Comparison of ENCODE assay signal across 15 mouse cellular contexts in the genomic region with DNA sequence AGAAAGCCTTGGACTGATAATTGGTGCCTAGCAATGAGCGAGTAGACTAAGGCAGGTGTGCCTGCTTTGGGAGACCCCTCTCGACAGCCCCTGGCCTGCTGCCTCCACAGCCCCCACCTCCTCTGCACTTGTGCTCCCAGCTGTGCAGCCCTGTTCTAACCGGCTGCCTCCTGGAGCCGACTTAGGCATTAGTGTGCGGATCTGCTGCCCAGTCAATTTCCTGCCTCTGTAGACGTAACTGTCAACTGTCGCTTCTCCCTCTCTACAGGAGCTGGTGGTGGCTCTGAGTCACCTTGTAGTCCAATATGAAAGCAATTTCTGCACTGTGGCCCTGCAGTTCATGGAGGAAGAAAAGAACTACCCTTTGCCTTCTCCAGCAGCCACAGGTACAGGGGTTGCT. TPM values are rescaled to one million over a fixed set of nuclear protein-coding genes. Genes with fewer than 3 reads are reported as not detected.
A peak's percentile ranks its signal among the peaks of the same experiment; 100 is the strongest.
DNase-seq lines count a peak whose midpoint lies in the region; ATAC-seq and TF ChIP-seq lines count a peak whose summit lies in the region.
"Had no signal": no experiment of that assay in that cellular context is flagged by ENCODE, and none has a peak within 500 bp of the region (broad histone marks: within the 10 kb centered on the region; RNA-seq: fewer than 3 reads in every experiment).

No protein-coding gene starts in this region.

- H3K4me3 ChIP-seq in lung, postnatal 0 days (ENCODE audit: low read depth, low read length): no peak overlapping the region
- H3K4me3 ChIP-seq in megakaryocyte, embryonic 14.5 days (replicated peaks): peak overlapping the region; percentile 83
- no peak overlapping the region for H3K4me3 ChIP-seq in forebrain, embryonic 11.5 days (ENCODE audit: low read depth, low read length)
- H3K4me3 ChIP-seq: erythroblast, embryonic 14.5 days; heart, embryonic 15.5 days; limb, embryonic 15.5 days; neural tube, embryonic 12.5 days had no signal

- no peak for TF ChIP-seq CTCF in lung, postnatal 0 days (IDR thresholded peaks at IDR 0.05)

- peak; percentile 63 for ATAC-seq in lung, postnatal 0 days
- peak; percentile 48 for ATAC-seq in common myeloid progenitor, adult 5-6 weeks (replicated peaks; ENCODE audit: low read depth, poor library complexity, severe bottlenecking)
- no peak for ATAC-seq in forebrain, embryonic 11.5 days (replicated peaks; ENCODE audit: low FRiP score)
- ATAC-seq: intestine, postnatal 0 days had no signal

- no peaks in the 10 kb centered on the region for H3K4me1 ChIP-seq in lung, postnatal 0 days (ENCODE audit: insufficient read depth, low read depth, low read length)
- H3K4me1 ChIP-seq in megakaryocyte, embryonic 14.5 days: peaks cover 56% of the 10 kb centered on the region
- no peaks in the 10 kb centered on the region for H3K4me1 ChIP-seq in forebrain, embryonic 11.5 days (replicated peaks; ENCODE audit: control insufficient read depth, insufficient read depth, low read length)
- H3K4me1 ChIP-seq: heart, embryonic 15.5 days; limb, embryonic 15.5 days; neural tube, embryonic 12.5 days had no signal

- no peak for TF ChIP-seq EP300 in lung, postnatal 0 days (IDR thresholded peaks at IDR 0.05)

- no peak for DNase-seq in lung, postnatal 0 days (ENCODE audit: low spot score)
- no peak for DNase-seq in lung, postnatal 36 days
- DNase-seq in thymus, postnatal 4 days: peak; percentile 72
- no peak for DNase-seq in embryo, embryonic 10.5 days (ENCODE audit: low spot score)
- DNase-seq in forebrain, embryonic 11.5 days (ENCODE audit: low spot score): no peak
- no peak for DNase-seq in adrenal gland, adult 8-10 months
- DNase-seq: adrenal gland, postnatal 25 days; cerebellum, adult 9-10 months had no signal

- WGBS in lung, postnatal 0 days: 66% methylated on average over 7 of the region's 7 CpGs
- 85% methylated on average over 7 of the region's 7 CpGs for WGBS in forebrain, embryonic 11.5 days

- no peaks in the 10 kb centered on the region for H3K27me3 ChIP-seq in lung, postnatal 0 days (replicated peaks; ENCODE audit: insufficient read depth, low read length)
- H3K27me3 ChIP-seq in megakaryocyte, embryonic 14.5 days (replicated peaks): no peaks in the 10 kb centered on the region
- no peaks in the 10 kb centered on the region for H3K27me3 ChIP-seq in forebrain, embryonic 11.5 days (ENCODE audit: control insufficient read depth, insufficient read depth, low read length)
- H3K27me3 ChIP-seq: heart, embryonic 15.5 days; limb, embryonic 15.5 days; neural tube, embryonic 12.5 days had no signal

- no peaks in the 10 kb centered on the region for H3K9me3 ChIP-seq in lung, postnatal 0 days (ENCODE audit: low read length)
- no peaks in the 10 kb centered on the region for H3K9me3 ChIP-seq in megakaryocyte, embryonic 14.5 days
- H3K9me3 ChIP-seq in forebrain, embryonic 11.5 days (ENCODE audit: control insufficient read depth, low read length): no peaks in the 10 kb centered on the region
- H3K9me3 ChIP-seq: heart, embryonic 15.5 days; limb, embryonic 15.5 days; neural tube, embryonic 12.5 days had no signal

- H3K4me2 ChIP-seq in lung, postnatal 0 days (replicated peaks; ENCODE audit: low read depth, low read length): no peak overlapping the region
- H3K4me2 ChIP-seq in forebrain, embryonic 11.5 days (ENCODE audit: low read depth, low read length, severe bottlenecking): no peak overlapping the region
- H3K4me2 ChIP-seq: heart, embryonic 15.5 days; limb, embryonic 15.5 days; neural tube, embryonic 12.5 days had no signal

- no peak overlapping the region for H3K27ac ChIP-seq in lung, postnatal 0 days (ENCODE audit: low read length)
- H3K27ac ChIP-seq in forebrain, embryonic 11.5 days (ENCODE audit: low read depth, low read length): no peak overlapping the region
- H3K27ac ChIP-seq: limb, embryonic 15.5 days; neural tube, embryonic 12.5 days had no signal

- H3K9ac ChIP-seq in lung, postnatal 0 days (replicated peaks; ENCODE audit: low read depth): no peak overlapping the region
- H3K9ac ChIP-seq in forebrain, embryonic 11.5 days (ENCODE audit: low read length): no peak overlapping the region
- H3K9ac ChIP-seq: heart, embryonic 15.5 days; limb, embryonic 15.5 days; neural tube, embryonic 12.5 days had no signal

- H3K36me3 ChIP-seq in lung, postnatal 0 days (ENCODE audit: insufficient read depth, low read length): peaks cover 20% of the 10 kb centered on the region; the same call in 1 of the 2 replicates
- peaks cover 77% of the 10 kb centered on the region for H3K36me3 ChIP-seq in megakaryocyte, embryonic 14.5 days (replicated peaks; ENCODE audit: low read length)
- H3K36me3 ChIP-seq in forebrain, embryonic 11.5 days (ENCODE audit: control insufficient read depth, insufficient read depth, low read length): peaks cover 3% of the 10 kb centered on the region; the same call in 1 of the 2 replicates

RNA-seq across cellular contexts. Expression of a gene that starts 57.2 kb away (rescaled TPM):
- 83.6 and 89.9 TPM in 2 replicates for polyA plus RNA-seq in lung, postnatal 0 days (2015; fragmentation: Nextera tagmentation; extraction: Ambion mirVana)
- total RNA-seq in common myeloid progenitor, adult 5-6 weeks (2017): 26.9 and 37.8 TPM in 2 replicates
- 58.8 and 62.5 TPM in 2 replicates for polyA plus RNA-seq in megakaryocyte, embryonic 14.5 days (2012; ENCODE audit: insufficient read depth, low replicate concordance)
- polyA plus RNA-seq in forebrain, embryonic 11.5 days (2014; fragmentation: Nextera tagmentation; extraction: Ambion mirVana): 104 and 107 TPM in 2 replicates
- total RNA-seq in adrenal gland, adult 8-10 months (2022): 10 to 100 TPM; 36.1 to 46.8 (median 45.7) TPM
